Mouse (Mus musculus) G1E (cell line): Measurements from ENCODE around the gene Rpl7a. TPM values are rescaled to one million over a fixed set of nuclear protein-coding genes. Genes with fewer than 3 reads are reported as not detected.

ENCODE experiments used
- ATAC-seq: 2 replicates; pipeline ENCODE4 v1.8.0; 2016; ENCODE audit warnings: mild to moderate bottlenecking; ENCODE audit not compliant: insufficient number of reproducible peaks, poor library complexity, low FRiP score, severe bottlenecking; ENCODE audit errors: extremely low read depth
- DNase-seq: peaks from one replicate; pipeline ENCODE4 v3.0.0; 2012; ENCODE audit warnings: low spot score
- H3K27me3 ChIP-seq: 2 replicates; pipeline ENCODE4 v1.6.1; 2012; ENCODE audit warnings: mild to moderate bottlenecking, low read length, inconsistent platforms; ENCODE audit not compliant: insufficient read depth
- H3K36me3 ChIP-seq: replicated peaks from 2 replicates; pipeline ENCODE3; 2012; ENCODE audit warnings: mild to moderate bottlenecking, inconsistent platforms
- H3K4me1 ChIP-seq: 2 replicates; pipeline ENCODE4 v1.6.1; 2012; ENCODE audit warnings: low read depth, low read length, inconsistent platforms, mixed read lengths; ENCODE audit not compliant: insufficient read depth
- H3K4me3 ChIP-seq: 2 replicates; pipeline ENCODE4 v1.5.1; 2012; ENCODE audit warnings: low read depth, mild to moderate bottlenecking, inconsistent platforms, low read length, moderate library complexity, mixed read lengths
- H3K9me3 ChIP-seq: replicated peaks from 2 replicates; pipeline ENCODE4 v1.6.1; 2012; ENCODE audit warnings: inconsistent platforms
- CTCF ChIP-seq: IDR thresholded peaks from 2 replicates; pipeline ENCODE4 v1.5.1; 2012; ENCODE audit warnings: low read depth, low read length, inconsistent platforms, mixed read lengths
- GATA1 ChIP-seq: IDR thresholded peaks from 2 replicates; pipeline ENCODE4 v1.6.1; 2012; ENCODE audit warnings: borderline replicate concordance, low read length, inconsistent platforms, mixed read lengths
- GATA2 ChIP-seq: IDR thresholded peaks from 2 replicates; pipeline ENCODE4 v1.6.1; 2012; ENCODE audit warnings: low read depth, low read length, inconsistent platforms, borderline replicate concordance
- POLR2AphosphoS5 ChIP-seq: IDR thresholded peaks from 2 replicates; pipeline ENCODE4 v1.6.1; 2012; ENCODE audit warnings: low read depth, low read length, inconsistent platforms; ENCODE audit not compliant: insufficient replicate concordance
- TAL1 ChIP-seq: conservative IDR thresholded peaks from 2 replicates; pipeline ENCODE4 v1.6.1; 2012; ENCODE audit warnings: low read depth, low read length, inconsistent platforms, mixed read lengths
- polyA plus RNA-seq: library from polyadenylated mRNA; stranded (reverse); fragments of >175 nt; gene quantifications from 2 replicates; pipeline ENCODE4 v1.2.3, GENCODE M21; 2012
- total RNA-seq, 2 experiments: library from RNA; stranded (forward) in 1 of 2; stranded (reverse) in 1 of 2; fragments of 200-1000 nt in 1 of 2; fragments of >200 nt in 1 of 2; fragmentation: Nextera tagmentation in 1 of 2; gene quantifications; 2 replicates each; pipeline ENCODE4 v1.2.3; 2014 to 2017

Gene Rpl7a
- total and polyA plus RNA-seq, 3 experiments, result 1,074 to 5,305 (median 2,095) TPM

- peaks cover 59% of the 10 kb centered on the region for H3K4me1 ChIP-seq
- peaks cover 89% of the 10 kb centered on the region for H3K36me3 ChIP-seq
- ATAC-seq (no peak), DNase-seq (no peak)
- no peak for TF ChIP-seq POLR2AphosphoS5
- no peak for TF ChIP-seq CTCF
- TF ChIP-seq GATA1, result no peak
- H3K9me3 ChIP-seq, result no peaks in the 10 kb centered on the region
- H3K27me3 ChIP-seq, result no peaks in the 10 kb centered on the region
- H3K4me3 ChIP-seq, result peak overlapping the region; percentile 28
These were observed 9.8 kb downstream of the Rpl7a start for GRCm38 (mm10) chr2:26920190-26920855.

- no peak for ATAC-seq
- Histone ChIP-seq H3K4me3 (no peak overlapping the region), H3K36me3 (peaks cover 100% of the 10 kb centered on the region), H3K9me3 (no peaks in the 10 kb centered on the region), H3K4me1 (peaks cover 44% of the 10 kb centered on the region), H3K27me3 (no peaks in the 10 kb centered on the region)
- TF ChIP-seq GATA2, result no peak
- no peak for TF ChIP-seq TAL1
- TF ChIP-seq CTCF, result no peak
- no peak for TF ChIP-seq GATA1
- TF ChIP-seq POLR2AphosphoS5, result no peak
- no peak for DNase-seq
These were observed 11.2 kb downstream of the Rpl7a start for GRCm38 (mm10) chr2:26921784-26922183.

- TF ChIP-seq GATA2, result no peak
- no peaks in the 10 kb centered on the region for H3K9me3 ChIP-seq
- DNase-seq (no peak), ATAC-seq (no peak)
- peaks cover 51% of the 10 kb centered on the region for H3K4me1 ChIP-seq
- no peak overlapping the region for H3K4me3 ChIP-seq
- H3K36me3 ChIP-seq, result peaks cover 90% of the 10 kb centered on the region
- H3K27me3 ChIP-seq, result no peaks in the 10 kb centered on the region
These were observed 17.3 kb downstream of the Rpl7a start for GRCm38 (mm10) chr2:26927745-26928476.

GRCm38 (mm10) chr2:26930390-26930789 lies 19.8 kb downstream of the Rpl7a start:
- H3K36me3 ChIP-seq, result peaks cover 66% of the 10 kb centered on the region
- no peaks in the 10 kb centered on the region for H3K27me3 ChIP-seq
- H3K9me3 ChIP-seq, result no peaks in the 10 kb centered on the region
- ATAC-seq (no peak), DNase-seq (peak; percentile 37)
- peaks cover 67% of the 10 kb centered on the region for H3K4me1 ChIP-seq
- no peak overlapping the region for H3K4me3 ChIP-seq
- TF ChIP-seq GATA1, result no peak
- TF ChIP-seq GATA2, result no peak
- no peak for TF ChIP-seq POLR2AphosphoS5
- no peak for TF ChIP-seq TAL1
- peak; percentile 81 for TF ChIP-seq CTCF

GRCm38 (mm10) chr2:26932473-26933303 lies 22.1 kb downstream of the Rpl7a start:
- Histone ChIP-seq H3K4me1 (peaks cover 74% of the 10 kb centered on the region), H3K4me3 (peak overlapping the region; percentile 93), H3K9me3 (no peaks in the 10 kb centered on the region), H3K27me3 (no peaks in the 10 kb centered on the region), H3K36me3 (peaks cover 43% of the 10 kb centered on the region)
- ATAC-seq (no peak), DNase-seq (peak; percentile 40)
- TF ChIP-seq CTCF, result no peak
- no peak for TF ChIP-seq GATA1
- no peak for TF ChIP-seq TAL1
- TF ChIP-seq POLR2AphosphoS5, result no peak
- TF ChIP-seq GATA2, result no peak

- ATAC-seq, result peak; percentile 91
- H3K27me3 ChIP-seq, result no peaks in the 10 kb centered on the region
- no peaks in the 10 kb centered on the region for H3K9me3 ChIP-seq
- H3K36me3 ChIP-seq, result peaks cover 35% of the 10 kb centered on the region
- TF ChIP-seq CTCF (no peak), GATA1 (no peak), GATA2 (no peak), POLR2AphosphoS5 (0 out of 2 replicates have a peak, but pooled peaks have one; percentile 35), TAL1 (no peak)
- H3K4me3 ChIP-seq, result peak within 1 kb of the TSS; percentile 93
- peaks cover 67% of the 10 kb centered on the region for H3K4me1 ChIP-seq
- DNase-seq, result peak; percentile 96
These were observed 22.9 kb downstream of the Rpl7a start, which contains the start of the genes Surf4 and Stkld1 for GRCm38 (mm10) chr2:26933304-26934055. Gene Surf4, minus strand, starts transcription at chr2:26933928. Gene Stkld1, plus strand, starts transcription at chr2:26934047.
